In the genomic region with DNA sequence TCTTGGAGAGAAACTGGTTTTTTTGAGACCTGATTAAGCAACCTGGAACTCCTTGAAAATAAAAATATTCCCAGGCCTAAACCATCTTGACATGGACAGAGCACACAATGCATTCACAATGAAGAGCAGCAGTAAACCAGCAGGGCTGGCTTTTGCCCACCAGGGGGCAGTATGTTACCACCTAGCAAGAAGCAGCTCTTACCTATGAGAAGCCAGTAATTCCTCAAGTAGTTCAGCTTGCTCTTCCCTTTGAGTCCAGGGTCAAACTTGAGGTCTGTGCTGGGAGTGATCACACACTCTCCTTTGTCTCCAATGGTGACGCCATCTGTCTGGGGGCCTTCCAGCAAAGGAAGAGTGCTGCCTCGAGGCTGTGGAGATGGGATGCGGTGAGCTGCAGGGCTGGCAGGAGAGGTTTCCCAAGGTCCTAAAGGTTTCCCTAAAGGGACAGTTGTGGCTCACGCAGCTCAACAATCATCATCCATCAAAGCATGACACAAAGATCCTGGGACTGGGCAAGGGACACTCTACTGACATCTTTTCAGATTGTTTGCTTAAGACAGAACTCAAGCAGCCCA, we compare ENCODE assay signal across 8 mouse cellular contexts. TPM values are rescaled to one million over a fixed set of nuclear protein-coding genes. Genes with fewer than 3 reads are reported as not detected.
DNase-seq lines count a peak whose midpoint lies in the region; ATAC-seq lines count a peak whose summit lies in the region.

No protein-coding gene starts in this region.

- H3K4me1 ChIP-seq in intestine, embryonic 16.5 days (ENCODE audit: control insufficient read depth, insufficient read depth, low read length): no peaks in the 10 kb centered on the region
- H3K4me1 ChIP-seq in midbrain, embryonic 10.5 days: no peaks in the 10 kb centered on the region

- no peaks in the 10 kb centered on the region for H3K36me3 ChIP-seq in intestine, embryonic 16.5 days (ENCODE audit: control insufficient read depth, insufficient read depth, low read length)
- H3K36me3 ChIP-seq in midbrain, embryonic 10.5 days: peaks cover 10% of the 10 kb centered on the region; the same call in 1 of the 2 replicates

- H3K9ac ChIP-seq in intestine, embryonic 16.5 days (ENCODE audit: low read depth, low read length): no peak overlapping the region

- peak; percentile 91 for DNase-seq in adipocyte (ENCODE audit: low spot score)
- DNase-seq in cerebellum, postnatal 4 days (ENCODE audit: low spot score in 2 of 2): peak; percentile 77 to 84
- DNase-seq in gastrocnemius, adult 8-10 months (ENCODE audit: low spot score in 2 of 2): peak; percentile 73 to 74
- peak; percentile 89 to 91 for DNase-seq in left cerebral cortex, postnatal 14 days (ENCODE audit: low spot score in 2 of 2)
- DNase-seq in midbrain, embryonic 10.5 days (ENCODE audit: low spot score): peak; percentile 83
- peak; percentile 89 for DNase-seq in skeletal muscle tissue, adult 2 months (ENCODE audit: low read depth, low spot score)

- peak; percentile 78 for ATAC-seq in intestine, embryonic 16.5 days
- ATAC-seq in activated CD4-positive, CD25-positive, alpha-beta regulatory T cell, adult 4 months: no peak

- no peak overlapping the region for H3K4me2 ChIP-seq in intestine, embryonic 16.5 days (ENCODE audit: low read depth, low read length)

- H3K27ac ChIP-seq in intestine, embryonic 16.5 days (ENCODE audit: low read length): no peak overlapping the region
- no peak overlapping the region for H3K27ac ChIP-seq in midbrain, embryonic 10.5 days (replicated peaks)

- no peak overlapping the region for H3K4me3 ChIP-seq in intestine, embryonic 16.5 days (ENCODE audit: low read length)
- no peak overlapping the region for H3K4me3 ChIP-seq in midbrain, embryonic 10.5 days

- no peaks in the 10 kb centered on the region for H3K27me3 ChIP-seq in intestine, embryonic 16.5 days (replicated peaks; ENCODE audit: control insufficient read depth, insufficient read depth, low read length)
- no peaks in the 10 kb centered on the region for H3K27me3 ChIP-seq in midbrain, embryonic 10.5 days (ENCODE audit: low read depth, poor library complexity, severe bottlenecking)

- intact Hi-C loops in left cerebral cortex, postnatal 14 days (cut with DNase I): loop anchor here (1.0 to 5.0 kb wide), 3 partner anchors 73 to 324 kb away; no protein-coding TSS in a partner anchor

- WGBS in intestine, embryonic 16.5 days: 42% methylated on average over 4 of the region's 4 CpGs
- WGBS in midbrain, embryonic 10.5 days: 53% methylated on average over 4 of the region's 4 CpGs

- H3K9me3 ChIP-seq in intestine, embryonic 16.5 days (ENCODE audit: control insufficient read depth, low read length): no peaks in the 10 kb centered on the region
- H3K9me3 ChIP-seq in midbrain, embryonic 10.5 days (replicated peaks): no peaks in the 10 kb centered on the region

RNA-seq across cellular contexts. Expression of a gene that starts 30.8 kb away (rescaled TPM):
- 1 to 10 TPM; 2.3 to 5.2 (median 4.3) TPM for total RNA-seq in gastrocnemius, adult 8-10 months (2022)
- polyA plus RNA-seq in intestine, embryonic 16.5 days (2015; fragmentation: Nextera tagmentation; extraction: Ambion mirVana): 38.3 and 40.5 TPM in 2 replicates
- total RNA-seq in left cerebral cortex, postnatal 14 days (2021): 1 to 10 TPM; 4.3 to 5.1 TPM
- polyA plus RNA-seq in midbrain, embryonic 10.5 days (2016; fragmentation: Nextera tagmentation; extraction: Ambion mirVana): 13.4 and 15.0 TPM in 2 replicates
- 100 to 1,000 TPM in 1 of 2 experiments, 10 to 100 TPM in 1; 94.3 to 114 TPM for polyA plus RNA-seq in activated CD4-positive, CD25-positive, alpha-beta regulatory T cell, adult 4 months (2017; shearing (Covaris generic))

RNA-seq across cellular contexts. Expression of a gene that starts 53.4 kb away (rescaled TPM):
- total RNA-seq in gastrocnemius, adult 8-10 months (2022): 1 to 10 TPM; 3.3 to 5.5 (median 4.3) TPM
- polyA plus RNA-seq in intestine, embryonic 16.5 days (2015; fragmentation: Nextera tagmentation; extraction: Ambion mirVana): 0.53 and 0.54 TPM in 2 replicates
- total RNA-seq in left cerebral cortex, postnatal 14 days (2021): not detected
- 0.10 TPM in 1 of 2 replicates, not detected in the other for polyA plus RNA-seq in midbrain, embryonic 10.5 days (2016; fragmentation: Nextera tagmentation; extraction: Ambion mirVana)
- polyA plus RNA-seq in activated CD4-positive, CD25-positive, alpha-beta regulatory T cell, adult 4 months (2017; shearing (Covaris generic)): 1 to 10 TPM; 1.1 to 1.2 TPM
